Mouse (Mus musculus): ENCODE data around the gene Chchd6.
A peak's percentile ranks its signal among the peaks of the same experiment; 100 is the strongest.

Gene Chchd6

DNA sequence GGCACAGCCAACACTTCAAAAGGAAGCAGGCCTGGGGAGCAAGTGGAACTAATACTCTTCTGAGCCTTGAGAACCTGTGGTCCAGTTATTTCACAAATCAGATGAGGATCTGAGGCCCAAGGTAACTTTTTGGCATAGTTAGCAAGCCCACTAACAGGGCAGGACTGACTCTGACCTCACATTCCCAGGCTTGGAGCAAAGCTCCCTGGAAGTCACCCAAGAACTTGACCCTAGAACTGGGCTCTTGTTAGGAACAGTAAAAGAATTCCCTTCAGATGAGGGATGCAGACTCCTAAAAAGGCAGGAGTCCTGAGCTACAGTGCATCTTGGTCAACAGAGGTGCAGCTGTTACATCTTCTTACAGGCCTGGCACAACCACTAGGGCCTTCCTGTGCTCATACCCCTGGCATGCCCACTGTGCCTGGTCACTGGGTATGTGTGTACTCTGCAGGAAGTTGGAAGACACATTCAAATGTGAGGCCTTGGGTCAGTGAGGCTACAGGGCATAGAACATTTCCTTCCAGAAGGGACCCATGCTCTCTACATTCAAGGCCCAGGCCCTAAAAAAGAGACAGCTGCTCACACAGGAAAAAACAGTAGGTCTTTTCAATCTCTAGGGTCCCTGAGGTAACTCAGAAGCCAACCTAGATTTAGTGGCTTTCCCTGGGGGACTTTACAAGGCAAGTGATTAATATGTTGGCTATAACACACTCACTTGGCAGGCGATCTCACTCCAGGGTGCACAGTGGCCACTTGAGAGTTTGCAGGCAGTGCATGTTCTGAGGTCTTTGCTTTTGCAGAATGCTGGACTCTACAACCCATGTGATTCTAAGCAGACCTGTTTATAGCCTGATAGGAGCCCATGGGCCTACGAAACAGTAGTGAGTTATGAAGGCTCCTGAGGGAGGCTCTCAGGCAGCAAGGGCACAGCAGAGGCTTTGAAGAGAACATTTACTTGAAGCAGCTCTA, 191.9 kb downstream of the Chchd6 start:
- no peak for DNase-seq (ENCODE audit: low spot score)

DNA sequence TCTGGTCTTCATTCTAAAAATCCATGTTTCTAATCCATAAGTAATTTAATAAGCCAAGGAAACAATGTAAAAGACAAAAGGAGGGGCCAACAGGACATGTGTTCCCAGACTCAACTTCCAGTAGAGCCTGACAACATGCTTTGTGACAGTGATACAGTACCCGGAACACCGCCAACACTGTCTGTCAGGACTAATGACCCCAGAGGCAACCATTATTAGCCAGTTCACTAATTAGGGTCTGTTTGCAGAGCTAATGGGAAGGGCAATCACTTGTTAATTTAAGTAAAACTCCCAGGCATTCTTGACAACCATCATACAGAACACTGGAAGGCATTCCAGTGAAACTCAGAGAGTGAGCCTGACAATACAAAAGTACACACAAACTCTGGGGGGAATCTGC, 193.0 kb downstream of the Chchd6 start:
- no peak for DNase-seq (ENCODE audit: low spot score)

DNA sequence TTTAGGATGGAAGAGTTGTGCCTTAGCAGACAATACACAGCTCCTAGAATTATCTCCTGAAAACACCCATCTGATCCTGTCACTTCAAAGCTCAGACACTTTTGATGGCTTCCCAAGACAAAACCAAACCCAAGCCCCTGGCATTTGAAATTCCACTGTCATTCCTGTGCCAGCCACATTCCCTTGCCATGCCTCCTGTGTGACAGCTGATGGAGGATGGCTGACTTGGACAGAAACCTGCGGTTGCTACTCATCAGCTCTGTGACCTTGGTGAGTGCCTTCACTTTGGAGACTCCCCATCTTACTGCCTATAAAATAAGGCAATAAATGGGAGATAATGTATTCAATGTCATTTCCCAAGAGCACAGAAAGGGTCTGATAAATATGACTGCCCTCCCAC, 195.9 kb downstream of the Chchd6 start:
- no peak for DNase-seq (ENCODE audit: low spot score)

DNA sequence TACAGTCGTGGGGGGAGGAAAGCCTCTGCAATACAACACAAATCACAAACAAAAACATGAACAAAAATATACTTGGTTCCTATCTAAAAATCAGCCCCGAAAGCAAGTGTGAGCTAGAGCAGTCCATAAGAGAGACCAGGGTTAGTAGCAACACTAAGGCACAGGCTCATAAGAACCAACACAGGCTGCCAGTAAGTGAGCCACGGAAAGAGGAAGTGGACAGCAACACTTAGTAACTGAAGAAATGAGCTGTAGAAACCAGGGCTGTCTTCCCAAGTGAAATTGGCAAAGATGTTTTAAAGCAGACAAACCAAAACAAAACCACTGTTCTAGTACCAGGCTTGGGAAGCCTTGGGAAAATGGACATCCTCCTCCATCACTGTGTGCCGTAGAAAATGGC, 197.5 kb downstream of the Chchd6 start:
- no peak for DNase-seq (ENCODE audit: low spot score)

DNA sequence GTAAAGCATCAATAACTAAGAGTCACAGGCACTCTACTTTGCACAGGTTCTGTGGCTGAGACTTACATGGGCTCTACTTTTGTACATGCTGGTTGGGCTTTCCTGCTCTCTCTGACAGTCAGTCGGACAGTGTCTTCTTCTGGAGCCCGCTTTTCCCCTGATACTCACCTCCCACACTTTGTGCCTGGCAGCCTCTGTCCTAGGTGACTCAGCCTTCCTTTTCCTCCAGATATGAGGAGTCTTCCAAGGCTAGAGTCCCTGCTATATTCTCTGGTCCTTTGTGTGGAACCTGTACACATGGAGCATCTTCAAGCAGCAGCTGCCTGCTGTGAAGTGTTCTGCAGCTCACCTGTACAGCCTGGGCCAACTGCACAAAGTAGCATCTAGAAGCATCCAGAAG, 201.6 kb downstream of the Chchd6 start:
- DNase-seq (ENCODE audit: low spot score): no peak

DNA sequence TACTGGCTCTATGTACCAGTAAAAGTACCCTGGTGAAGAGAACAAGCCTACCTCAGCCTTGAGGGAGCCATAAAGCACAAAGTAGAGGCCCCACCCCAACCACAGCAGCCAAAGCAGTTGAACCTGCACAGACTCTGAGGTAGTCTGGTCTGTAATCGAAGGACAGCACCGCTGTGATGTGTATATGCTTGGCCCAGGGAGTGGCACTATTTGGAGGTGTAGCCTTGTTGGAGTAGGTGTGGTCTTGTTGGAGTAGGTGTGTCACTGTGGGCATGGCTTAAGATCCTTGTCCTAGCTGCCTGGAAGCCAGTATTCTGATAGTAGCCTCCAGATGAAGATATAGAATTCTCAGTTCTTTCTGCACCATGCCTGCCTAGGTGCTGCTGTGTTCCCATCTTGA, 203.2 kb downstream of the Chchd6 start:
- no peak for DNase-seq (ENCODE audit: low spot score)

DNA sequence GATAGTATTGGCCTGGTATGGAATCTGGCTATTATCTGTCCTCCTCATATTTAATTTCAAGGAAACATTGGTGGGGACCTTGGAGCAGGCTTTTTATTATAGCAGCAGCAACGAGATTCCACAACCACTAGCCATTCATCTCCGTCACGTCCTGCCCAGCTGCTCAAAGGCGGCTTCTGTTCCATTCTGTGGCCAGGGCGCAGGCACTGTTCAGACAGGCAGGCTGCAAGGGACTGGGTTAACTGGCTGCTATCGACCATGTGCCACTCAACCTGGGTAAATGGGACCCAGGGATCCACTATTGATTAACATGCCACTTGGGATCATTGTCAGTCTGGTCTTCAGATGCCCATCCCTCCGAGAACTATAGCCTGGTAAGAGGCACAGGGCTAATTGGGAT, 205.7 kb downstream of the Chchd6 start:
- no peak for DNase-seq (ENCODE audit: low spot score)

DNA sequence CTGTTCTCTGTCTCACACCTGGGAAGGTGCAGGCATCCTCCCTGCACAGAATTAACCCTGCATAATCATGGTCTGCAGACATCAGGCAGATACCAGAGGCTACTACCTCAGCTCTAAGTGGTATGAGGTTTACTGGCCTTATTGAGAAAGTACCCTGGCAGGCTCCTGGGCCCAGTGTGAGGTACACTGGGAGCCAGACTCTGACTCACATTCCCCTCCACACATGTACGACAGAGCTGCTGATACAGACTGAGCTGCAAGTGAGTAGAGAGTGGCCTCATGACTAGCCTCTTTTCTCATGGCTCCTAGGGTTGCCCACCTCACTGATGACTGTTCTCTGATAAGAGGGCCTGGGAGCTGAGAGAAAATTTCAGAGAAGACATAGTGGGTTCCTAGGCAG, 208.5 kb downstream of the Chchd6 start:
- DNase-seq (ENCODE audit: low spot score): no peak

DNA sequence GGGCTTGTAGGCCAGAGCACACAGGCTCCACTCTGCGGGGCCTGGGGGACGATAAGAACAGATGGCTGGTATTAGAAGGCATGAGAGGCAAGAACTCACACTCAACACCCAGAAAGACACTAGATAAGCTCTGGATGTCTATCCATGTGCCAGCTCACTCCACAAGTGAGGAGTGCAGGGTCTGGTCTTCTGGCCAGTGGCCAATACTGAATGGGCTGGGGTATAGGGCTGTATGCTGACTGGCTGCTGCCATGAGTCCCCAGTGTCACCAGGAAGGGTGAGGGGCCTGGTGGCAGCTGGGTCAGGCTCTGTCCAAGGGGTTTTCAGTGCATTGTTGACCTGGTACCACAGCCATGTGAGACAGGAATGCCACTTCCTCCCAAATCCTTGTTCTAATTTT, 210.8 kb downstream of the Chchd6 start:
- no peak for DNase-seq (ENCODE audit: low spot score)

DNA sequence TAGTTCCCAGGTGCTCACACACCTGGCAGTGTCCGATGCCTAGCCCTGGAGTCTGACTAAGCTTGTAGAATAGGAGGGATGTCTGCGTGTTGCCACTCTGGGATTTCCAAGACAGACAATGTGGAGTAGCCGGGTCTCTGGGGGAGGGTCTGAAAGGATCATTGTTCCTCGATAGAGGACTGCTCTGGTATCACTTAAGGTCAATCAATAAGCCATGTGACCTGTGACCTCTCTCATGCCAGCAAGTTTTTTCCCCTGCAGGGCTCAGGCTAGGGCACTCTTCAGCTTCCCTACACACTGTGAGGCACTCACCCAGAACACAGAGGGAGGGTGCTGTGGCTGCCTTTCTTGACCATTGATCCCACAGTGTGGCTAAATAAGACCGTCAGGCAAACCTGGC, 213.6 kb downstream of the Chchd6 start:
- DNase-seq (ENCODE audit: low spot score): no peak

DNA sequence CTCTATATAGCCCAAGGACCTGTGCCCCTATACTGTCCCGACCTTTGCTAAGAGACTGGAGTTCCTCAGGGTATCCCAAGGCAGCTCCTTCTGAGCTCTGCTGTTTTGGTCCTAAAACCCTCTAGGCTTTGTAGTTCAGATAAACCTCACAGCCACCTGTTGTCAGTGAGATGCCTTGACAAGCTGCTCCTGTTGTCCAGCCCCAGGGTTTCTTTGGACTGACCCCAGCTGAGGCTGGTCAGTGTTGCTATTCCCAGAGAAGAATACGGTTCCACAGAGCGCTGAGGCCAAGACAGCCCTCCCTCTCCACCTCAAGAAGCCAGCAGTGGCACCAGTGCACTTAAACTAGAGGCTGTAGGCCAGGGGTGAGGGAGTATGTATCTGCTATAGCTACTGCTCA, 214.3 kb downstream of the Chchd6 start:
- DNase-seq (ENCODE audit: low spot score): no peak

DNA sequence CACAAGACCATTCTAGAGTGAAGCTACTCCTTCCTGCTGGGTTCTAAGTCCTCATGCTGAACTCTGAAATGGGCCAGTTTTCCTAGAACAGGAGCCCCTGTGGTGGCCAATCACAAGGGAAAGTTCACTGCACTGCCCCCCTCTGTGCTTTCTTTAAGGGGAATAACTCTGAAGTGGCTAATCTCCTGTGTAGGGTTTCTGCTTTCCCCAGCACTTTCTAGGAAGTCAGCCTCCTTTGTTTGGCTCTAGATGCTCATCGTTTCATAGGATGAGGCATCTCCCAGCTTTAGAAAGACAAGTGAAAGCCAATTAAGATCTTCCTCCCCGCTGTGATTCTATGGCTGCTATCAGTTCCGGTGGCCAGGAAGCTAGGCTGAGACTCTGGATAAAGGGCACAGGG, 214.7 kb downstream of the Chchd6 start:
- no peak for DNase-seq (ENCODE audit: low spot score)

DNA sequence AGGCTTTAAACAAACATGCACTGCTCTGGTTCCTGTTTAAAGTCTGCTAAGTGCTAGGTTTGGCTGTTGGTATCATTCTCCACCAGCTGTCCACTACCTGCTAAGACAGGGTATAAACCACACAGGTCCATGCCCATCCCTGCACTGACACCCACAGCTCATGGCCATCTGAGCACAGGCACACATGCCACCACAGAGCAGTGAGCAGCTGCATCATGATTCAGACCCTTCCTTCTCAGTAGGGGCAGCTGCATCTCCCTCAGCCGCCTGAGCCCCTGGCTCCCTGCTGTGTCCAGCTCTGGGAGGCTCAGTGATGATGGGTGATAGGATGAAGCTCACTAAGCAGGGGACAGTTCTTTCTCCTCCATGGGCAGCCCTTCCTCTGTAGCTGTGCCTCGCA, 217.2 kb downstream of the Chchd6 start:
- DNase-seq (ENCODE audit: low spot score): no peak

DNA sequence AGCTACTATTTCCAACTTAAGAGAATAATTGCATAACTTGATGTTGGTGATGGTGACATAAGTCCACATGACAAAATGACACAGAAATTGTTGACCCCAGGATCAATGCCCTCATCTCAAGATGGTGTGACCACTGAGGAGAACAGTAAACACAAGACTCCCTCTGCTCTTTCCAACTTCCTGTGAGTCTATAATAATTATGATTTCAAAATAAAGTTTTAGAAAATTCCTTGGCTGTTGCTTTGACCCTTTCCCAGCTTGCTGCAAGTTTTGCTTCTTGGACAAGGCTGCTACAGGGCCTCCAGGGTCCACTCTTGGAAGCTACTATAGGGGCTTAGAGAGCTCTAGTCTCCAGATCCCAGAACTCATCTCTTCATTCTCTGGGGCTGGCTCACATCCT, 226.6 kb downstream of the Chchd6 start:
- DNase-seq (ENCODE audit: low spot score): no peak

DNA sequence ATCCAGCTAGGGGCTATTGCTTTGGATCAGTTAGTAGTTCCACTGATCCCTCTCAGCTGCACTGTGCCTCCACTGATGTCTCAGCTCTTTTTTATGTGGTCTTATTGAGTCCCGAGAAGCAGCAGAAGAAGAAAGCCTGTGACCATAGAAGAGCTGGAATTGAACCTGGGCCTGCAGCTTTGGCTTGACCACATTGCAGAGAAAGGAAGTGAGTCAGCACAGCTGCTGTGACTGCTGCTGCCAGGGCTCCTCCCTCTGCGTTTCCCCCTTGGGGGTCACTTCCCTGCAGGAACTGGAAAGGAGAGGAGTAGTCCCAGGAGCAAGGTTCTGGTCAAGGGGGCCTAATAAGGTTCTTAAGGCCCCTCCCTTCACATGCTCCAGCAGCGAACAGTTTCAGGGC, 231.1 kb downstream of the Chchd6 start:
- no peak for DNase-seq (ENCODE audit: low spot score)

DNA sequence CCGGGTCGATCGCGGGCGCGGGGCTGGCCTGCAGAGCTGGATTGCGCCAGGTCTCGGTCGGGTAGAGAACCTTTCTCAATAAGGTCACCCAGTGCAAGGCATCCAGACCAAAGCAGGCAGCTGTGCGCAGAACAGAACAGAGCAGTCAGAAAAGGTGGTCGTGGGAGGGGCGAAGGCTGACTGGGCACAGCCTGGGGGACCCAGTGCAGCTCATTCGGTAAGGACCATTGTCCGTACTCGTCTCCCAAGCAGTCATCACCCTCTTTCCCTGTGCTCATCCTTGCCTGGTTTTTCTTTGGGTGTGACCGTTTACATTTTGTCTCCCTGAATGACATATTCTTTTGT, 232.4 kb downstream of the Chchd6 start:
- DNase-seq (ENCODE audit: low spot score): no peak

DNA sequence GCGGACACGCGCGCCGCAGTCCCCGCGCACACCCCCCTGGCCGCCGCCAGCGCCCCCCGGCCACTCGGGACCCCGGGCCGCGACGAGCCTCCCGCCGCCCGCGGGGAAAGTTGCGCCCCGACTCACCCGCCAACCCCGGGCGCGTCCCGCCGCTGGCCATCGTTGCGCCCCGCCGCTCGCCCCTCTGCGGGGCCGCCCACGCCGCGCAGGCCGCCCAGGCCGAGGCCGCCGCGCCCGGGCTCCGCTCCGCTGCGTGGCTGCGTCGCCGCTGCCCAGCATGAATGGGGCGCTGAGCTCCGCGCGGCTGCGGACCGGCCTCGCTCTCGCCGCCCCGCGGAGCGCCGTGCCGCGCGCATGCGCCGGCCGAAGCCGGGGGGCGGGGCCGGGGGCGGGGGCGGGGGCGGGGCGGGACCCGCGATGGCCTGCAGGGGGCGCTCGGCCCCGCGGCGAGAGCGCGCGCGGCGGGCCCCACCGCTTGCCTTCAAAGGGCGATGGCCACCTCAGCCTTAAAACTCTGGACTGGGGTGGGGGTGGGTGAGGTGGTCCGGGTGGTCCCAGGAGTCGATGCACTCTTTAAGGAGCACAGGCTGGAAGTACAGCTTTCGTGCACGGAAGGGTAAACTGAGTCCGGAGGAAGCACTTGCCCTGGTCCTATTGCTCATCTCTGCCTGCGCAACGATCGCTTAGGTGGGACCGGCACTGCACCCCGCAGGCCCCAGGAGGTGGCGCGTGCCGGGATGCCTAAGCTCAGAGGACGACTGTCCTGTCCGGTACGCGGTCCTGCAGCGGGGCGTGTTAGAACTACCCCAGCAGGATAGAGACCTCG, 233.0 kb downstream of the Chchd6 start, which contains the start of gene Plxna1:
Plxna1 (minus strand) TSS at position 340 of the 826 bp plus-strand sequence.
- DNase-seq (ENCODE audit: low spot score): peak; percentile 57

DNA sequence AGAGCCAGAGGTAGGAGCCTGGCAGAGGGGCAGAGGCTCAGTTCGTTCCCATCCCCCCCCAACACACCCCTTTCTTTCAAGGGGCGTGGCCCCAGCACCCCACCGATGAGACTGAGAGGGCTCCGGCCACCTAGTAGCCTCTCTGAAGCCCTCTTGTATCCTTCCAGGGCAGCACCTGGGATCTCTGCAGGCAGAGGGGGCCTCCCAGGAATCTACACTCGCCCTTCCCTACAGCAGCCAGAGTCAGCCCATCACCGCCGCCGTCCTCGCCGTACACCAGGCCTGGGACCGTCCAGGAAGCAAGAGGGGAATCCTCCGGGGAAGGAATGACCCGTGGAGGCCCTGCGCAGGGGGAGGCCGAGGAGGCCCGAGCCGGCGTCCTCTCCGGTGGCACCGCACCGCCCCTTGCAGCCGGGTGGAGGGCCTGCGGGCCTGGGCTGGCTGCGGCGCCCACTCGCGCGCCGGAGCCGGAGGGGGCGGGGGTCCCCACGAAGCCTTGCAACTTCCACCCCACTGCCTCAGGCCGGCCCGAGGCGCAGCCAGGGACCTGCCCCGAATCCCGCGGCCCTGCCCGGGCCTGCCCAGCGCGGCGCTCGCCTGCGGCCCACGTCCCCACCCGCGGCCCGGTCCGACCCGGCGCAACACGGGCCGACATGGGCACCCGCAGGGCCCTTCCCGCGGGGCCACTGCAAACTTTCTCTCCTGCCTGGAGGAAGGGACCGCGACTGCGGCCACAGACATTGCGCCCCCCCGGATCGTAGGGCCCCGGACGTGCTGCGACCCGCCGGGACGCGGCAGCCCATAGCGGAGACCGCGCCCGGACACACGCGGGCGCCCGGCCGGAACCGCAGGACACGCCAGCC, 233.8 kb downstream of the Chchd6 start:
- DNase-seq (ENCODE audit: low spot score): peak; percentile 53

DNA sequence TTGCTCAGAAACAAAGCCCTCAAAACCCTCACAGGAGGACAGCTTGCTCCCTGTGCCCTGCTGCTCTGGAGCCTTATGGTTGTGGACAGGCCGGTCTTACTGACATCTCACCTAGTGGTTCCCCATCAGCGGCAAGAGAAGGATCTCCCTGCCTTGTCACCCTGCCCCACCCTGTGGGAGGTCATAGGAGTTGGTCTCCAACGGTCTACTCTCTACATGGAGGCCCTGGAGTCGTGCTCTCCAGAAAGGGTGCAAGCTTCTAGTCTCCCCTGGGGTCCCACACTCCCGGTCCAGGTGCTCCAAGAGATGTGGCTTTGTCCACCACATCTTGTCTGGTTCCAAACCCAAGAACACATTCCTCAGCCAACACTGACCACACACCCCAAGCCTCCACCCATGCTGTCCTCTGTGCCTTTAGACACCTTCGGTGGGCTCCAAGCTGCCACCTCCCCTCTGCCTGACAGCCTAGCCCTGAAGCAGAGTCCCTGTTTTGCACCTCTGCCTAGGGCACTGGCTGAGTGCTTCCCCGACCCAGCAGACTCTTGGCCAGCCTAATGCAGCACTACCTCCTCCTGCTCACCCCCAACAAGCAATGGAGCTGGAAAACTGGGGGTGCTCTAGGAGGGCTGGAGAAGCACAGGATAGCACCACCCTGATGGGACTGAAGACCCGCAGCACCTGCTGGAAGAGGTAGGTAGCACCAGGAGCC, 234.6 kb downstream of the Chchd6 start:
- no peak for DNase-seq (ENCODE audit: low spot score)

DNA sequence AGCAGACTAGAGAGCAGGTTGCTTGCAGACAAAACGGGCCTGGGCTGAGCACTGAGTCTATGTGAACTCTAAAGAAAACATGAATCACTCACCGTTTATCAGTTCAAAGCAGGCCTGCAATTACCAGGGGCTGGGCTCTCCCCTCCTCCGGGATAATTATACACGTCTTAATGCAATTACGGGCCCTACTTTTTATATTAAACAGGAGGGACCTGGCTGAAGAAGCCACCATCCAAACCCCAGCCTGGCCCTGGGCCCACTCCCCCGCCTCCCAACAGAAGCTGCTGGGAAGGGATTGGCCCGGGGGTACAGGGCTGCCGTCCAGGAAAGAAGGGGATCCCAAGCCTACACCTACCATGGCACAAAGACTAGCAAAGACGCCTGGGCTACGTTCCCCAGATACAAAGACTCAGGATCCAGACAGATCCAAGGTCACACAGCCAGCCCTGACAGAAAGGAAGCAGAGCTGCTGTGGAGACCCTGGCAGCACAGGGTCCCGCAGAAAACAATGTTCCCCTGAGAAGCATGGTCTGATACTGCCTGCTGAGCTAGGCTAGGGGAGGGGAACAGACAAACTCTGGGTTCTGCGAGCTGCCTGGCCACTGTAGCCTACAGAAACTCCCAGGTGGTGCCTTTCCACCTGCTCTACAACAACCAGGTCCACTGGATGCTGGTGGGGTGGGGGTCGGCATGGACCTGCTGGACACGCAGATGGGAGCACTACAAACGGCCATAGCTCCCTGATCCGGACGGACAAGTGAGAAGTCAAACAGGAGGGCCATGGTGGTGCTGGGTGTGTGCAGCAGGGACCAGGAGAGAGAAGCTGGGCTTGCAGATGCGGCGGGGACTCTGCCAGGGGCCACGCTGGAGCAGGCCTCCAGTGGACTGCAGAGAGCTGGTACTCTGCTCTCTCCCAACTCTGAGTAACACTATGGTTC, 235.4 kb downstream of the Chchd6 start:
- DNase-seq (ENCODE audit: low spot score): no peak

All from urinary bladder, postnatal 14 days (tissue).